Mouse (Mus musculus) MEL (cell line): Measurements from ENCODE around the gene Apoc4. TPM values are rescaled to one million over a fixed set of nuclear protein-coding genes. Genes with fewer than 3 reads are reported as not detected.

ENCODE experiments used
- DNase-seq: peaks from one replicate; pipeline ENCODE4 v3.0.0; 2011; ENCODE audit warnings: low read depth, low spot score
- H3K27ac ChIP-seq: 2 replicates; pipeline ENCODE4 v1.5.1; 2012; ENCODE audit warnings: low read depth, mild to moderate bottlenecking, control low read depth, low read length, moderate library complexity; ENCODE audit not compliant: control insufficient read depth
- H3K27me3 ChIP-seq, 2 experiments: fragments of 150-350 bp in 1 of 2; sonication (generic) in 1 of 2; 2 replicates each; pipeline ENCODE4 v1.6.1; 2012; ENCODE audit warnings: low read length in 2 of 2, mild to moderate bottlenecking in 2 of 2, improper control_type of control experiment in 1 of 2, moderate library complexity in 1 of 2; ENCODE audit not compliant: insufficient read depth in 2 of 2, control insufficient read depth in 1 of 2
- H3K36me3 ChIP-seq, 2 experiments: 2 replicates each; pipeline ENCODE4 v1.6.1; 2012 to 2014; ENCODE audit warnings: low read length in 2 of 2, improper control_type of control experiment in 1 of 2, inconsistent platforms in 1 of 2, mild to moderate bottlenecking in 1 of 2; ENCODE audit not compliant: insufficient read depth in 2 of 2, control insufficient read depth in 1 of 2
- H3K4me1 ChIP-seq, 2 experiments: fragments of 150-350 bp in 1 of 2; sonication (generic) in 1 of 2; 2 replicates each; pipeline ENCODE4 v1.6.1; 2012; ENCODE audit warnings: low read length in 2 of 2, improper control_type of control experiment in 1 of 2, mild to moderate bottlenecking in 1 of 2; ENCODE audit not compliant: insufficient read depth in 2 of 2, control insufficient read depth in 1 of 2
- H3K4me3 ChIP-seq, 2 experiments: fragments of 150-350 bp in 1 of 2; sonication (generic) in 1 of 2; 2 replicates each; pipeline ENCODE4 v1.5.1; 2012; ENCODE audit warnings: low read depth in 2 of 2, low read length in 2 of 2, mild to moderate bottlenecking in 2 of 2, moderate library complexity in 2 of 2, control low read depth in 1 of 2, improper control_type of control experiment in 1 of 2; ENCODE audit not compliant: control insufficient read depth in 1 of 2, insufficient read depth in 1 of 2
- H3K79me2 ChIP-seq: 2 replicates; pipeline ENCODE4 v1.6.1; 2012; ENCODE audit warnings: mild to moderate bottlenecking, low read length, moderate library complexity; ENCODE audit not compliant: control insufficient read depth, poor library complexity, insufficient read depth
- H3K9ac ChIP-seq: 2 replicates; pipeline ENCODE4 v1.6.1; 2012; ENCODE audit warnings: low read depth, mild to moderate bottlenecking, control low read depth, low read length, moderate library complexity; ENCODE audit not compliant: control insufficient read depth, poor library complexity, severe bottlenecking
- H3K9me3 ChIP-seq: fragments of 150-350 bp; sonication (generic); replicated peaks from 2 replicates; pipeline ENCODE4 v1.6.1; 2012; ENCODE audit warnings: mild to moderate bottlenecking, low read length, improper control_type of control experiment, moderate library complexity; ENCODE audit not compliant: insufficient read depth
- BHLHE40 ChIP-seq: IDR thresholded peaks from 2 replicates; pipeline ENCODE4 v1.6.1; 2012; ENCODE audit warnings: low read depth, mild to moderate bottlenecking, inconsistent platforms, low read length, improper control_type of control experiment, borderline replicate concordance
- CHD1 ChIP-seq: IDR thresholded peaks from 2 replicates; pipeline ENCODE4 v1.6.1; 2012; ENCODE audit warnings: low read depth, mild to moderate bottlenecking, inconsistent platforms, low read length, improper control_type of control experiment
- CTCF ChIP-seq, 3 experiments: IDR thresholded peaks in 2 of 3; conservative IDR thresholded peaks in 1 of 3; 2 replicates each; pipeline ENCODE4 v1.5.1; 2011 to 2012; ENCODE audit warnings: low read length in 3 of 3, low read depth in 2 of 3, mild to moderate bottlenecking in 2 of 3, improper control_type of control experiment in 1 of 3, inconsistent platforms in 1 of 3, mixed read lengths in 1 of 3, moderate library complexity in 1 of 3; ENCODE audit not compliant: control insufficient read depth in 1 of 3, insufficient read depth in 1 of 3, poor library complexity in 1 of 3, severe bottlenecking in 1 of 3
- E2F4 ChIP-seq: IDR thresholded peaks from 2 replicates; pipeline ENCODE4 v1.6.1; 2011; ENCODE audit warnings: low read depth, low read length, improper control_type of control experiment, borderline replicate concordance
- ELF1 ChIP-seq: IDR thresholded peaks from 2 replicates; pipeline ENCODE4 v1.6.1; 2014; ENCODE audit warnings: low read depth, mild to moderate bottlenecking, inconsistent platforms, low read length, improper control_type of control experiment, moderate library complexity
- EP300 ChIP-seq, 2 experiments: IDR thresholded peaks; 2 replicates each; pipeline ENCODE4 v1.6.1; 2011; ENCODE audit warnings: improper control_type of control experiment in 2 of 2, low read length in 2 of 2, low read depth in 1 of 2, mild to moderate bottlenecking in 1 of 2
- ETS1 ChIP-seq: IDR thresholded peaks from 2 replicates; pipeline ENCODE4 v1.6.1; 2012; ENCODE audit warnings: low read depth, mild to moderate bottlenecking, inconsistent platforms, low read length, improper control_type of control experiment, moderate library complexity
- GABPA ChIP-seq: IDR thresholded peaks from 2 replicates; pipeline ENCODE4 v1.6.1; 2012; ENCODE audit warnings: low read depth, mild to moderate bottlenecking, inconsistent platforms, low read length, improper control_type of control experiment, moderate library complexity
- GATA1 ChIP-seq: IDR thresholded peaks from 2 replicates; pipeline ENCODE4 v1.6.1; 2011; ENCODE audit warnings: low read depth, low read length, improper control_type of control experiment
- HCFC1 ChIP-seq: IDR thresholded peaks from 2 replicates; pipeline ENCODE4 v1.6.1; 2012; ENCODE audit warnings: low read depth, mild to moderate bottlenecking, inconsistent platforms, low read length, improper control_type of control experiment, moderate library complexity
- JUND ChIP-seq: IDR thresholded peaks from 2 replicates; pipeline ENCODE4 v1.6.1; 2011; ENCODE audit warnings: low read depth, mild to moderate bottlenecking, improper control_type of control experiment, low read length
- KAT2A ChIP-seq: conservative IDR thresholded peaks from 2 replicates; pipeline ENCODE4 v1.6.1; 2012; ENCODE audit warnings: low read depth, low read length, improper control_type of control experiment, inconsistent platforms
- MAFK ChIP-seq: IDR thresholded peaks from 2 replicates; pipeline ENCODE4 v1.6.1; 2011; ENCODE audit warnings: low read depth, mild to moderate bottlenecking, low read length, improper control_type of control experiment, borderline replicate concordance
- MAX ChIP-seq: IDR thresholded peaks from 2 replicates; pipeline ENCODE4 v1.6.1; 2011; ENCODE audit warnings: low read length, improper control_type of control experiment
- MEF2A ChIP-seq: IDR thresholded peaks from 2 replicates; pipeline ENCODE4 v1.6.1; 2014; ENCODE audit warnings: low read depth, mild to moderate bottlenecking, inconsistent platforms, low read length, improper control_type of control experiment; ENCODE audit not compliant: poor library complexity, insufficient replicate concordance, severe bottlenecking; ENCODE audit errors: extremely low read depth
- MXI1 ChIP-seq: IDR thresholded peaks from 2 replicates; pipeline ENCODE4 v1.6.1; 2011; ENCODE audit warnings: mild to moderate bottlenecking, low read depth, low read length, improper control_type of control experiment
- MYB ChIP-seq: IDR thresholded peaks from 2 replicates; pipeline ENCODE4 v1.6.1; 2011; ENCODE audit warnings: mild to moderate bottlenecking, low read depth, low read length, improper control_type of control experiment
- MYC ChIP-seq: IDR thresholded peaks from 2 replicates; pipeline ENCODE4 v1.6.1; 2011; ENCODE audit warnings: low read depth, mild to moderate bottlenecking, low read length, improper control_type of control experiment, moderate library complexity
- NELFE ChIP-seq: IDR thresholded peaks from 2 replicates; pipeline ENCODE4 v1.6.1; 2011; ENCODE audit warnings: low read depth, low read length, improper control_type of control experiment
- NRF1 ChIP-seq: IDR thresholded peaks from 2 replicates; pipeline ENCODE4 v1.6.1; 2014; ENCODE audit warnings: low read depth, mild to moderate bottlenecking, inconsistent platforms, low read length, improper control_type of control experiment, moderate library complexity; ENCODE audit not compliant: poor library complexity, insufficient read depth, severe bottlenecking
- POLR2A ChIP-seq, 2 experiments: IDR thresholded peaks; 2 replicates each; pipeline ENCODE4 v1.6.1; 2011 to 2012; ENCODE audit warnings: low read length in 2 of 2, mild to moderate bottlenecking in 2 of 2, control low read depth in 1 of 2, improper control_type of control experiment in 1 of 2, low read depth in 1 of 2, moderate library complexity in 1 of 2; ENCODE audit not compliant: control insufficient read depth in 1 of 2, insufficient read depth in 1 of 2, poor library complexity in 1 of 2
- POLR2AphosphoS2 ChIP-seq: IDR thresholded peaks from 2 replicates; pipeline ENCODE4 v1.6.1; 2011; ENCODE audit warnings: low read length, improper control_type of control experiment
- POLR2AphosphoS5 ChIP-seq: IDR thresholded peaks from 2 replicates; pipeline ENCODE4 v1.6.1; 2012; ENCODE audit warnings: low read depth, borderline replicate concordance, mild to moderate bottlenecking, inconsistent platforms, low read length, moderate library complexity, mixed read lengths
- RAD21 ChIP-seq: IDR thresholded peaks from 2 replicates; pipeline ENCODE4 v1.6.1; 2011; ENCODE audit warnings: mild to moderate bottlenecking, low read depth, low read length, improper control_type of control experiment
- RCOR1 ChIP-seq: IDR thresholded peaks from 2 replicates; pipeline ENCODE4 v1.6.1; 2012; ENCODE audit warnings: low read depth, mild to moderate bottlenecking, inconsistent platforms, low read length, improper control_type of control experiment
- SIN3A ChIP-seq: IDR thresholded peaks from 2 replicates; pipeline ENCODE4 v1.6.1; 2012; ENCODE audit warnings: low read length, improper control_type of control experiment, inconsistent platforms
- SMC3 ChIP-seq: IDR thresholded peaks from 2 replicates; pipeline ENCODE4 v1.6.1; 2011; ENCODE audit warnings: low read depth, low read length, improper control_type of control experiment
- TAL1 ChIP-seq: IDR thresholded peaks from 2 replicates; pipeline ENCODE4 v1.6.1; 2012; ENCODE audit warnings: mild to moderate bottlenecking, inconsistent platforms, low read length, moderate library complexity, mixed read lengths
- TBP ChIP-seq: IDR thresholded peaks from 2 replicates; pipeline ENCODE4 v1.8.0; 2011; ENCODE audit warnings: low read depth, low read length, improper control_type of control experiment
- TCF12 ChIP-seq: IDR thresholded peaks from 2 replicates; pipeline ENCODE4 v1.6.1; 2014; ENCODE audit warnings: low read depth, mild to moderate bottlenecking, inconsistent platforms, low read length, improper control_type of control experiment, moderate library complexity
- UBTF ChIP-seq: IDR thresholded peaks from 2 replicates; pipeline ENCODE4 v1.6.1; 2012; ENCODE audit warnings: low read depth, mild to moderate bottlenecking, inconsistent platforms, low read length, improper control_type of control experiment, moderate library complexity, borderline replicate concordance; ENCODE audit not compliant: insufficient read depth
- USF2 ChIP-seq, 2 experiments: IDR thresholded peaks; 2 replicates each; pipeline ENCODE4 v1.6.1; 2011 to 2012; ENCODE audit warnings: improper control_type of control experiment in 2 of 2, low read length in 2 of 2, borderline replicate concordance in 1 of 2, inconsistent platforms in 1 of 2, low read depth in 1 of 2, mild to moderate bottlenecking in 1 of 2; ENCODE audit not compliant: insufficient read depth in 1 of 2
- ZC3H11A ChIP-seq: IDR thresholded peaks from 2 replicates; pipeline ENCODE4 v1.6.1; 2012; ENCODE audit warnings: low read depth, mild to moderate bottlenecking, inconsistent platforms, low read length, improper control_type of control experiment
- ZKSCAN1 ChIP-seq: IDR thresholded peaks from 2 replicates; pipeline ENCODE4 v1.6.1; 2012; ENCODE audit warnings: low read depth, mild to moderate bottlenecking, inconsistent platforms, low read length, improper control_type of control experiment, moderate library complexity
- ZMIZ1 ChIP-seq: IDR thresholded peaks from 2 replicates; pipeline ENCODE4 v1.6.1; 2012; ENCODE audit warnings: low read depth, mild to moderate bottlenecking, inconsistent platforms, low read length, improper control_type of control experiment, moderate library complexity
- ZNF384 ChIP-seq: IDR thresholded peaks from 2 replicates; pipeline ENCODE4 v1.6.1; 2012; ENCODE audit warnings: low read depth, mild to moderate bottlenecking, inconsistent platforms, low read length, improper control_type of control experiment
- polyA plus RNA-seq, 2 experiments: library from polyadenylated mRNA; stranded (reverse) in 1 of 2; unstranded in 1 of 2; fragments of >175 nt in 1 of 2; fragments of >200 nt in 1 of 2; gene quantifications; 2 replicates each; pipeline versions ENCODE4 v1.2.1 to v1.2.4; 2012; ENCODE audit warnings: low replicate concordance in 2 of 2, low read depth in 1 of 2; ENCODE audit not compliant: insufficient read length in 2 of 2, insufficient read depth in 1 of 2, missing spikeins in 1 of 2
- total RNA-seq: library from RNA; depleted of rRNA; stranded (reverse); fragments of 300-350 nt; gene quantifications from 2 replicates; pipeline ENCODE4 v1.2.3, GENCODE M21; 2012

Apoc4 gene
- total and polyA plus RNA-seq, 3 experiments, result not detected

DNA sequence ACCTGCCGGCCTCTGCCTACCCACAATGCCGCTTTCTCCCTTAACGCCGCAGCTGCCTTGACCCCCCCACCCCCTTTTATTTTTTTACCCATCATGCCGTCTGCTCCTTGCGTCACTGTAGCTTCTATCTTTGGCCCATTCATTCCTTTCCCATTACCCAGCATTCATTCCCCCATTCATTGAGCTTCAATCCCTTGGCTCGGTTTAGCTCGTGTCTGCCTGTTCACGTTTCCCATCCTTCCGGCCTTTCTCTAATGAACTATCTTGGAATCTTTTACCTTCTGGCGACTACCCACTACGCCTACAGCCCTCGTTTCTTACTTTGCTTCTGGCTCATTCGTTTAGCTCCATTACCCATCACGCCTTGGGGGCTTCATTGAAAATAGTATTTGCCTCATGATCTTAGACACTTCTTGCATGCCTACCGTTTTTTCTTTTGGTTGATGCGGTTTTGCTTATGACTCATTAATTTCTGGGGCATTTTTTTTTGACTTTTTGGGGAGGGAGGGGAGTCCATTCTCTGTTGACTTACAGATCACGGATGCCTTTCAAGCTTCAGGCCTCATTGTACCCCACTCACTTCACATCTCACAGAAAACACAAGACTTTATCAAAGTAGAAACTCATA lies 34.9 kb upstream of the Apoc4 start:
- Histone ChIP-seq H3K9ac (peak overlapping the region; percentile 83), H3K79me2 (peaks cover 20% of the 10 kb centered on the region), H3K27me3 (no peaks in the 10 kb centered on the region), H3K36me3 (peaks cover 3 to 14% of the 10 kb centered on the region in 2 experiments; a peak in 3 of 4 replicates), H3K4me1 (peaks cover 0 to 19% of the 10 kb centered on the region in 2 experiments; a peak in 2 of 4 replicates), H3K9me3 (no peaks in the 10 kb centered on the region), H3K4me3 (peak overlapping the region; percentile 38 to 63), H3K27ac (peak overlapping the region; percentile 99)
- DNase-seq, result no peak
- 0 out of 2 replicates have a peak, but pooled peaks have one; percentile 55 for TF ChIP-seq ZMIZ1
- no peak for TF ChIP-seq ZKSCAN1
- no peak; the same call in 1 of the 2 replicates for TF ChIP-seq GATA1
- TF ChIP-seq CTCF (IDR thresholded peaks at IDR 0.05 in 2 of 3, conservative IDR thresholded peaks at IDR 0.05 in 1 of 3; ENCODE audit: control insufficient read depth in 1 of 3, insufficient read depth in 1 of 3, low read depth in 2 of 3, low read length in 3 of 3, poor library complexity in 1 of 3, severe bottlenecking in 1 of 3), result no peak
- no peak for TF ChIP-seq GABPA
- no peak for TF ChIP-seq USF2 (IDR thresholded peaks at IDR 0.05; ENCODE audit: borderline replicate concordance in 1 of 2, insufficient read depth in 1 of 2, low read depth in 1 of 2, low read length in 2 of 2)
- TF ChIP-seq POLR2AphosphoS5, result no peak
- TF ChIP-seq EP300 (IDR thresholded peaks at IDR 0.05; ENCODE audit: low read depth in 1 of 2, low read length in 2 of 2), result 0 out of 4 replicates have a peak, but pooled peaks of 1 of the 2 experiments have one; percentile 13
- TF ChIP-seq SMC3, result no peak
- peak; percentile 48; the same call in 1 of the 2 replicates for TF ChIP-seq TCF12
- peak; percentile 76; the same call in 1 of the 2 replicates for TF ChIP-seq CHD1
- no peak for TF ChIP-seq ELF1
- TF ChIP-seq TAL1, result no peak
- peak; percentile 12; the same call in 1 of the 2 replicates for TF ChIP-seq SIN3A
- no peak for TF ChIP-seq RCOR1
- peak; percentile 47 to 96; a peak in 2 of 4 replicates for TF ChIP-seq POLR2A (IDR thresholded peaks at IDR 0.05; ENCODE audit: control insufficient read depth in 1 of 2, insufficient read depth in 1 of 2, low read depth in 1 of 2, low read length in 2 of 2, poor library complexity in 1 of 2)
- TF ChIP-seq MXI1, result peak; percentile 38; the same call in 1 of the 2 replicates
- TF ChIP-seq JUND, result no peak
- no peak for TF ChIP-seq E2F4
- TF ChIP-seq MAX, result no peak; the same call in 1 of the 2 replicates
- TF ChIP-seq ZC3H11A, result no peak
- no peak for TF ChIP-seq MEF2A
- TF ChIP-seq RAD21, result no peak
- peak; percentile 90 for TF ChIP-seq POLR2AphosphoS2
- TF ChIP-seq UBTF, result no peak
- peak; percentile 71; the same call in 1 of the 2 replicates for TF ChIP-seq ZNF384
- no peak for TF ChIP-seq KAT2A
- TF ChIP-seq MAFK, result no peak
- TF ChIP-seq NRF1, result no peak
- no peak for TF ChIP-seq MYB
- peak; percentile 85 for TF ChIP-seq NELFE
- peak; percentile 83 for TF ChIP-seq HCFC1
- TF ChIP-seq ETS1, result peak; percentile 72
- no peak for TF ChIP-seq MYC
- TF ChIP-seq BHLHE40, result no peak
- TF ChIP-seq TBP, result peak; percentile 84
